Mouse (Mus musculus): ENCODE results near the gene Slc4a5. TPM values are rescaled to one million over a fixed set of nuclear protein-coding genes. Genes with fewer than 3 reads are reported as not detected.

Slc4a5 gene
- polyA plus RNA-seq, 1 experiment, result 0.02 TPM

GRCm38 (mm10) chr6:83267616-83268015, 48.0 kb downstream of the Slc4a5 start:
- Histone ChIP-seq H3K27me3 (ENCODE audit: control insufficient read depth, insufficient read depth, insufficient read length) (peaks cover 8% of the 10 kb centered on the region), H3K4me3 (peak overlapping the region; percentile 16)
- TF ChIP-seq TCF3 (IDR thresholded peaks at IDR 0.05; ENCODE audit: insufficient read length, low read depth) (no peak), POLR2AphosphoS2 (IDR thresholded peaks at IDR 0.05; ENCODE audit: insufficient read length, low read depth) (no peak), USF1 (IDR thresholded peaks at IDR 0.05; ENCODE audit: low read depth) (no peak), SRF (IDR thresholded peaks at IDR 0.05; ENCODE audit: control insufficient read depth, insufficient read length, low read depth) (no peak), MYOG (IDR thresholded peaks at IDR 0.05; ENCODE audit: control insufficient read depth in 1 of 3, insufficient read depth in 1 of 3, insufficient read length in 2 of 3, low read depth in 2 of 3) (no peak), MYOD1 (IDR thresholded peaks at IDR 0.05; ENCODE audit: control insufficient read depth in 1 of 3, insufficient read length in 2 of 3, low read depth in 2 of 3) (no peak), REST (IDR thresholded peaks at IDR 0.05; ENCODE audit: insufficient read depth, insufficient read length) (no peak), E2F4 (IDR thresholded peaks at IDR 0.05; ENCODE audit: insufficient read depth) (no peak), CEBPB (IDR thresholded peaks at IDR 0.05; ENCODE audit: insufficient read depth, poor library complexity, severe bottlenecking) (no peak), TCF12 (IDR thresholded peaks at IDR 0.05; ENCODE audit: insufficient read depth, poor library complexity, severe bottlenecking) (no peak), POLR2A (IDR thresholded peaks at IDR 0.05; ENCODE audit: insufficient read length, low read depth) (no peak), MAX (IDR thresholded peaks at IDR 0.05; ENCODE audit: low read depth) (no peak)

GRCm38 (mm10) chr6:83268144-83269010, 48.7 kb downstream of the Slc4a5 start:
- Histone ChIP-seq H3ac (ENCODE audit: control insufficient read depth, insufficient read length) (no peak overlapping the region), H3K79me2 (ENCODE audit: control insufficient read depth, insufficient read depth) (no peaks in the 10 kb centered on the region), H3K4me2 (ENCODE audit: low read depth) (peak overlapping the region; percentile 76), H3K36me3 (ENCODE audit: control insufficient read depth, insufficient read depth) (no peaks in the 10 kb centered on the region), H3K4me3 (peak overlapping the region; percentile 16), H3K27me3 (ENCODE audit: control insufficient read depth, insufficient read depth, insufficient read length) (peaks cover 8% of the 10 kb centered on the region)
- peak; percentile 70 for TF ChIP-seq POLR2A (IDR thresholded peaks at IDR 0.05; ENCODE audit: insufficient read length, low read depth)
- no peak for TF ChIP-seq REST (IDR thresholded peaks at IDR 0.05; ENCODE audit: insufficient read depth, insufficient read length)
- peak in 1 of 3 experiments; percentile 31 for TF ChIP-seq MYOG (IDR thresholded peaks at IDR 0.05; ENCODE audit: control insufficient read depth in 1 of 3, insufficient read depth in 1 of 3, insufficient read length in 2 of 3, low read depth in 2 of 3)
- no peak for TF ChIP-seq CEBPB (IDR thresholded peaks at IDR 0.05; ENCODE audit: insufficient read depth, poor library complexity, severe bottlenecking)

More at GRCm38 (mm10) chr6:83267616-83268015, 48.0 kb downstream of the Slc4a5 start:
- Histone ChIP-seq H3K4me2 (ENCODE audit: low read depth) (peak overlapping the region; percentile 76), H3K79me2 (ENCODE audit: control insufficient read depth, insufficient read depth) (no peaks in the 10 kb centered on the region), H3K36me3 (ENCODE audit: control insufficient read depth, insufficient read depth) (no peaks in the 10 kb centered on the region), H3ac (ENCODE audit: control insufficient read depth, insufficient read length) (no peak overlapping the region)

- peaks cover 13% of the 10 kb centered on the region for H3K27me3 ChIP-seq (ENCODE audit: control insufficient read depth, insufficient read depth, insufficient read length)
- no peak overlapping the region for H3K4me3 ChIP-seq
- H3K4me2 ChIP-seq (ENCODE audit: low read depth), result no peak overlapping the region
- H3ac ChIP-seq (ENCODE audit: control insufficient read depth, insufficient read length), result no peak overlapping the region
- TF ChIP-seq USF1 (IDR thresholded peaks at IDR 0.05; ENCODE audit: low read depth) (no peak), E2F4 (IDR thresholded peaks at IDR 0.05; ENCODE audit: insufficient read depth) (no peak), CEBPB (IDR thresholded peaks at IDR 0.05; ENCODE audit: insufficient read depth, poor library complexity, severe bottlenecking) (no peak), POLR2A (IDR thresholded peaks at IDR 0.05; ENCODE audit: insufficient read length, low read depth) (no peak), SRF (IDR thresholded peaks at IDR 0.05; ENCODE audit: control insufficient read depth, insufficient read length, low read depth) (no peak)
- H3K79me2 ChIP-seq (ENCODE audit: control insufficient read depth, insufficient read depth), result no peaks in the 10 kb centered on the region
- H3K36me3 ChIP-seq (ENCODE audit: control insufficient read depth, insufficient read depth), result no peaks in the 10 kb centered on the region
Observed at GRCm38 (mm10) chr6:83273733-83274132, 54.1 kb downstream of the Slc4a5 start.

GRCm38 (mm10) chr6:83277151-83277550, 57.5 kb downstream of the Slc4a5 start:
- Histone ChIP-seq H3K79me2 (ENCODE audit: control insufficient read depth, insufficient read depth) (no peaks in the 10 kb centered on the region), H3K36me3 (ENCODE audit: control insufficient read depth, insufficient read depth) (no peaks in the 10 kb centered on the region), H3K4me2 (ENCODE audit: low read depth) (no peak overlapping the region), H3ac (ENCODE audit: control insufficient read depth, insufficient read length) (no peak overlapping the region), H3K27me3 (ENCODE audit: control insufficient read depth, insufficient read depth, insufficient read length) (peaks cover 10% of the 10 kb centered on the region), H3K4me3 (no peak overlapping the region)
- TF ChIP-seq E2F4 (IDR thresholded peaks at IDR 0.05; ENCODE audit: insufficient read depth) (no peak), USF1 (IDR thresholded peaks at IDR 0.05; ENCODE audit: low read depth) (peak; percentile 24)

GRCm38 (mm10) chr6:83278881-83279280, 59.3 kb downstream of the Slc4a5 start:
- Histone ChIP-seq H3ac (ENCODE audit: control insufficient read depth, insufficient read length) (no peak overlapping the region), H3K4me2 (ENCODE audit: low read depth) (no peak overlapping the region), H3K27me3 (ENCODE audit: control insufficient read depth, insufficient read depth, insufficient read length) (peaks cover 15% of the 10 kb centered on the region), H3K79me2 (ENCODE audit: control insufficient read depth, insufficient read depth) (no peaks in the 10 kb centered on the region), H3K4me3 (no peak overlapping the region), H3K36me3 (ENCODE audit: control insufficient read depth, insufficient read depth) (no peaks in the 10 kb centered on the region)
- no peak for TF ChIP-seq REST (IDR thresholded peaks at IDR 0.05; ENCODE audit: insufficient read depth, insufficient read length)
- TF ChIP-seq MAX (IDR thresholded peaks at IDR 0.05; ENCODE audit: low read depth), result no peak
- TF ChIP-seq USF1 (IDR thresholded peaks at IDR 0.05; ENCODE audit: low read depth), result no peak
- TF ChIP-seq E2F4 (IDR thresholded peaks at IDR 0.05; ENCODE audit: insufficient read depth), result no peak
